Mouse (Mus musculus) myocyte (in vitro differentiated cells): ENCODE measurements around the gene Gm17190. TPM values are rescaled to one million over a fixed set of nuclear protein-coding genes. Genes with fewer than 3 reads are reported as not detected.
"Not testable (repeated sequence)": the region's sequence is repeated elsewhere in the genome, so short reads cannot be mapped to it uniquely, and the experiment has no call there.

ENCODE experiments used
- H3K27me3 ChIP-seq: one replicate; pipeline ENCODE4 v1.6.1; 2011; ENCODE audit not compliant: control insufficient read depth, insufficient read depth, insufficient read length
- H3K36me3 ChIP-seq: one replicate; pipeline ENCODE4 v1.6.1; 2011; ENCODE audit not compliant: control insufficient read depth, insufficient read depth
- H3K4me2 ChIP-seq: one replicate; pipeline ENCODE4 v1.6.1; 2011; ENCODE audit warnings: low read depth, control low read depth
- H3K4me3 ChIP-seq: one replicate; pipeline ENCODE4 v1.5.1; 2011; ENCODE audit warnings: mild to moderate bottlenecking, control low read depth, moderate library complexity
- H3K79me2 ChIP-seq: one replicate; pipeline ENCODE4 v1.6.1; 2011; ENCODE audit not compliant: control insufficient read depth, insufficient read depth
- H3ac ChIP-seq: one replicate; pipeline ENCODE4 v1.6.1; 2011; ENCODE audit not compliant: control insufficient read depth, insufficient read length
- CEBPB ChIP-seq: IDR thresholded peaks from 2 replicates; pipeline ENCODE4 v1.6.1; 2011; ENCODE audit warnings: mild to moderate bottlenecking, moderate library complexity; ENCODE audit not compliant: poor library complexity, insufficient read depth, severe bottlenecking
- E2F4 ChIP-seq: IDR thresholded peaks from one replicate; pipeline ENCODE4 v1.6.1; 2011; ENCODE audit warnings: mild to moderate bottlenecking, control low read depth, moderate library complexity; ENCODE audit not compliant: insufficient read depth
- MAX ChIP-seq: IDR thresholded peaks from one replicate; pipeline ENCODE4 v1.6.1; 2011; ENCODE audit warnings: low read depth, mild to moderate bottlenecking, control low read depth
- MYOD1 ChIP-seq, 3 experiments: IDR thresholded peaks; one replicate each; pipeline ENCODE4 v1.6.1; 2011; ENCODE audit warnings: control low read depth in 2 of 3, low read depth in 2 of 3, mild to moderate bottlenecking in 2 of 3, moderate library complexity in 1 of 3; ENCODE audit not compliant: insufficient read length in 2 of 3, control insufficient read depth in 1 of 3
- MYOG ChIP-seq, 3 experiments: IDR thresholded peaks; one replicate each; pipeline ENCODE4 v1.6.1; 2011; ENCODE audit warnings: control low read depth in 2 of 3, low read depth in 2 of 3, mild to moderate bottlenecking in 2 of 3; ENCODE audit not compliant: insufficient read length in 2 of 3, control insufficient read depth in 1 of 3, insufficient read depth in 1 of 3
- POLR2A ChIP-seq: IDR thresholded peaks from one replicate; pipeline ENCODE4 v1.6.1; 2011; ENCODE audit warnings: low read depth, mild to moderate bottlenecking, control low read depth, moderate library complexity; ENCODE audit not compliant: insufficient read length
- POLR2AphosphoS2 ChIP-seq: IDR thresholded peaks from one replicate; pipeline ENCODE4 v1.6.1; 2011; ENCODE audit warnings: low read depth, control low read depth; ENCODE audit not compliant: insufficient read length
- REST ChIP-seq: IDR thresholded peaks from one replicate; pipeline ENCODE4 v1.6.1; 2011; ENCODE audit warnings: mild to moderate bottlenecking, control low read depth, moderate library complexity; ENCODE audit not compliant: insufficient read depth, insufficient read length
- SRF ChIP-seq: IDR thresholded peaks from one replicate; pipeline ENCODE4 v1.6.1; 2011; ENCODE audit warnings: low read depth; ENCODE audit not compliant: control insufficient read depth, insufficient read length
- TCF12 ChIP-seq: IDR thresholded peaks from one replicate; pipeline ENCODE4 v1.6.1; 2011; ENCODE audit warnings: mild to moderate bottlenecking, control low read depth; ENCODE audit not compliant: poor library complexity, insufficient read depth, severe bottlenecking
- TCF3 ChIP-seq: IDR thresholded peaks from one replicate; pipeline ENCODE4 v1.6.1; 2011; ENCODE audit warnings: low read depth, control low read depth; ENCODE audit not compliant: insufficient read length
- USF1 ChIP-seq: IDR thresholded peaks from one replicate; pipeline ENCODE4 v1.6.1; 2011; ENCODE audit warnings: low read depth, mild to moderate bottlenecking, control low read depth, moderate library complexity
- polyA plus RNA-seq: library from polyadenylated mRNA; unstranded; fragments of >200 nt; fragmentation: generic; extraction: Trizol; gene quantifications from one replicate; pipeline ENCODE4 v1.2.1, GENCODE M21; 2012; ENCODE audit warnings: missing spikeins

The Gm17190 gene
- polyA plus RNA-seq, 1 experiment: not detected

GRCm38 (mm10) chr13:96073555-96073954 lies 8.3 kb upstream of the Gm17190 start:
- Histone ChIP-seq H3K36me3 (no peaks in the 10 kb centered on the region), H3ac (no peak overlapping the region), H3K4me3 (no peak overlapping the region), H3K4me2 (no peak overlapping the region), H3K79me2 (no peaks in the 10 kb centered on the region), H3K27me3 (no peaks in the 10 kb centered on the region)
- no peak for TF ChIP-seq TCF12
- no peak for TF ChIP-seq USF1
- no peak for TF ChIP-seq MYOG (IDR thresholded peaks at IDR 0.05; ENCODE audit: control insufficient read depth in 1 of 3, insufficient read depth in 1 of 3, insufficient read length in 2 of 3, low read depth in 2 of 3)
- TF ChIP-seq CEBPB: no peak
- TF ChIP-seq POLR2AphosphoS2: no peak
- TF ChIP-seq TCF3: no peak
- no peak for TF ChIP-seq MYOD1 (IDR thresholded peaks at IDR 0.05; ENCODE audit: control insufficient read depth in 1 of 3, insufficient read length in 2 of 3, low read depth in 2 of 3)
- no peak for TF ChIP-seq POLR2A
- no peak for TF ChIP-seq REST
- TF ChIP-seq E2F4: no peak
- TF ChIP-seq MAX: no peak
- no peak for TF ChIP-seq SRF

- H3ac ChIP-seq, H3K4me2 ChIP-seq, H3K4me3 ChIP-seq, H3K36me3 ChIP-seq, H3K27me3 ChIP-seq, H3K79me2 ChIP-seq: not testable (repeated sequence)
Observed at GRCm38 (mm10) chr13:96081276-96081675, 578 bp upstream of the Gm17190 start, which contains the start of gene Gm20075. TSS of gene Gm20075 (minus strand) at chr13:96081376.

- H3ac ChIP-seq: no peak overlapping the region
- H3K79me2 ChIP-seq: no peaks in the 10 kb centered on the region
- no peak overlapping the region for H3K4me3 ChIP-seq
- H3K4me2 ChIP-seq: no peak overlapping the region
- TF ChIP-seq REST: no peak
- no peak for TF ChIP-seq TCF12
- no peak for TF ChIP-seq POLR2AphosphoS2
- TF ChIP-seq USF1: no peak
- no peak for TF ChIP-seq SRF
- TF ChIP-seq MAX: no peak
- TF ChIP-seq MYOG (IDR thresholded peaks at IDR 0.05; ENCODE audit: control insufficient read depth in 1 of 3, insufficient read depth in 1 of 3, insufficient read length in 2 of 3, low read depth in 2 of 3): no peak
- TF ChIP-seq TCF3: no peak
- no peak for TF ChIP-seq POLR2A
- no peak for TF ChIP-seq MYOD1 (IDR thresholded peaks at IDR 0.05; ENCODE audit: control insufficient read depth in 1 of 3, insufficient read length in 2 of 3, low read depth in 2 of 3)
- no peak for TF ChIP-seq E2F4
- TF ChIP-seq CEBPB: no peak
- H3K27me3 ChIP-seq: no peaks in the 10 kb centered on the region
- H3K36me3 ChIP-seq: no peaks in the 10 kb centered on the region
Observed at GRCm38 (mm10) chr13:96085581-96086302, 3.9 kb downstream of the Gm17190 start.

- Histone ChIP-seq H3K27me3 (no peaks in the 10 kb centered on the region), H3K36me3 (no peaks in the 10 kb centered on the region), H3ac (no peak overlapping the region), H3K4me3 (no peak overlapping the region), H3K4me2 (no peak overlapping the region), H3K79me2 (no peaks in the 10 kb centered on the region)
- no peak for TF ChIP-seq POLR2AphosphoS2
- no peak for TF ChIP-seq REST
- TF ChIP-seq E2F4: no peak
- TF ChIP-seq MYOD1 (IDR thresholded peaks at IDR 0.05; ENCODE audit: control insufficient read depth in 1 of 3, insufficient read length in 2 of 3, low read depth in 2 of 3): no peak
- TF ChIP-seq CEBPB: no peak
Observed at GRCm38 (mm10) chr13:96090929-96091328, 9.1 kb downstream of the Gm17190 start.

GRCm38 (mm10) chr13:96106367-96106766 lies 24.5 kb downstream of the Gm17190 start:
- H3K4me3 ChIP-seq: no peak overlapping the region
- no peak overlapping the region for H3K4me2 ChIP-seq
- H3K36me3 ChIP-seq: no peaks in the 10 kb centered on the region
- H3K79me2 ChIP-seq: no peaks in the 10 kb centered on the region
- TF ChIP-seq MYOD1 (IDR thresholded peaks at IDR 0.05; ENCODE audit: control insufficient read depth in 1 of 3, insufficient read length in 2 of 3, low read depth in 2 of 3) (no peak), SRF (no peak), TCF3 (no peak), POLR2A (no peak), E2F4 (no peak), POLR2AphosphoS2 (no peak), CEBPB (no peak), MYOG (IDR thresholded peaks at IDR 0.05; ENCODE audit: control insufficient read depth in 1 of 3, insufficient read depth in 1 of 3, insufficient read length in 2 of 3, low read depth in 2 of 3) (no peak), REST (no peak), TCF12 (no peak), USF1 (no peak), MAX (no peak)
- H3K27me3 ChIP-seq: no peaks in the 10 kb centered on the region
- no peak overlapping the region for H3ac ChIP-seq
